Mouse (Mus musculus): ENCODE measurements around the gene Nphs2.

The Nphs2 gene

GRCm38 (mm10) chr1:156365740-156366139 is 55.2 kb downstream of the Nphs2 start, which contains the start of gene Gm2000:
Gm2000 (plus strand) TSS chr1:156366040.
- in situ Hi-C loops (cut with MseI, MboI), result no loop called here
